Comparison of ENCODE assay signal across 21 mouse cellular contexts in genomic region chr17:6083323-6083890, GRCm38 (mm10). TPM values are rescaled to one million over a fixed set of nuclear protein-coding genes. Genes with fewer than 3 reads are reported as not detected.
DNase-seq lines count a peak whose midpoint lies in the region; ATAC-seq and TF ChIP-seq lines count a peak whose summit lies in the region.
"Had no signal": no experiment of that assay in that cellular context is flagged by ENCODE, and none has a peak within 500 bp of the region (broad histone marks: within the 10 kb centered on the region; RNA-seq: fewer than 3 reads in every experiment).

No protein-coding gene starts in this region.

- H3K36me3 ChIP-seq in intestine, postnatal 0 days (ENCODE audit: control insufficient read depth, insufficient read depth): peaks cover 25% of the 10 kb centered on the region
- 0 out of 2 replicates have a peak, but pooled peaks cover 7% of the 10 kb centered on the region for H3K36me3 ChIP-seq in intestine, embryonic 16.5 days (ENCODE audit: control insufficient read depth, insufficient read depth, low read length)

- no peak overlapping the region for H3K9ac ChIP-seq in intestine, postnatal 0 days (ENCODE audit: low read depth, low read length)
- H3K9ac ChIP-seq in intestine, embryonic 16.5 days (ENCODE audit: low read depth, low read length): no peak overlapping the region
- H3K9ac ChIP-seq: embryonic facial prominence, embryonic 13.5 days; hindbrain, embryonic 13.5 days had no signal

- H3K27ac ChIP-seq in intestine, postnatal 0 days (ENCODE audit: low read depth, low read length): 0 out of 2 replicates have a peak overlapping the region, but pooled peaks have one; percentile 35
- H3K27ac ChIP-seq in intestine, embryonic 16.5 days (ENCODE audit: low read length): no peak overlapping the region
- H3K27ac ChIP-seq in left cerebral cortex, adult 2 months: 0 out of 2 replicates have a peak overlapping the region, but pooled peaks have one; percentile 4
- H3K27ac ChIP-seq: embryonic facial prominence, embryonic 13.5 days; forebrain, embryonic 10.5 days; gastrocnemius, adult 2 months; heart, embryonic 10.5 days; hindbrain, embryonic 13.5 days had no signal

- no peak overlapping the region for H3K4me2 ChIP-seq in intestine, postnatal 0 days (replicated peaks; ENCODE audit: low read depth)
- no peak overlapping the region for H3K4me2 ChIP-seq in intestine, embryonic 16.5 days (ENCODE audit: low read depth, low read length)
- H3K4me2 ChIP-seq: embryonic facial prominence, embryonic 13.5 days; hindbrain, embryonic 13.5 days had no signal

- TF ChIP-seq CTCF in intestine, postnatal 0 days (IDR thresholded peaks at IDR 0.05; ENCODE audit: low read depth): no peak
- no peak for TF ChIP-seq CTCF in left cerebral cortex, adult 2 months (IDR thresholded peaks at IDR 0.05)

- intact Hi-C loops in left cerebral cortex, adult 2 months (cut with DNase I): no loop called here
- intact Hi-C loops in left cerebral cortex, postnatal 14 days (cut with DNase I): no loop called here
- intact Hi-C loops in gastrocnemius, postnatal 14 days (cut with DNase I; ENCODE audit: low total_unique reads): no loop called here

- no peaks in the 10 kb centered on the region for H3K27me3 ChIP-seq in intestine, postnatal 0 days (replicated peaks; ENCODE audit: control insufficient read depth, insufficient read depth, low read length)
- no peaks in the 10 kb centered on the region for H3K27me3 ChIP-seq in intestine, embryonic 16.5 days (replicated peaks; ENCODE audit: control insufficient read depth, insufficient read depth, low read length)
- H3K27me3 ChIP-seq: embryonic facial prominence, embryonic 13.5 days; hindbrain, embryonic 13.5 days had no signal

- 74% methylated on average over 5 of the region's 5 CpGs for WGBS in intestine, postnatal 0 days
- WGBS in intestine, embryonic 16.5 days: 91% methylated on average over 5 of the region's 5 CpGs

- no peak for ATAC-seq in intestine, postnatal 0 days
- no peak for ATAC-seq in intestine, embryonic 16.5 days

- H3K4me3 ChIP-seq in intestine, postnatal 0 days (ENCODE audit: low read depth, low read length): no peak overlapping the region
- no peak overlapping the region for H3K4me3 ChIP-seq in intestine, embryonic 16.5 days (ENCODE audit: low read length)
- H3K4me3 ChIP-seq in left cerebral cortex, adult 2 months: no peak overlapping the region
- H3K4me3 ChIP-seq: embryonic facial prominence, embryonic 13.5 days; forebrain, embryonic 10.5 days; gastrocnemius, adult 2 months; heart, embryonic 10.5 days; hindbrain, embryonic 13.5 days had no signal

- no peak for DNase-seq in left cerebral cortex, adult 2 months (ENCODE audit: extremely low spot score in 1 of 2, low spot score in 2 of 2)
- no peak for DNase-seq in left cerebral cortex, postnatal 14 days (ENCODE audit: low spot score in 2 of 2)
- peak; percentile 41 for DNase-seq in brain, adult 2 months (ENCODE audit: low read depth, low spot score)
- peak; percentile 75 for DNase-seq in gonadal fat pad, adult 2 months (ENCODE audit: low read depth)
- no peak for DNase-seq in gastrocnemius, postnatal 14 days
- no peak for DNase-seq in ovary, postnatal 36 days (ENCODE audit: low spot score)
- DNase-seq: adrenal gland, postnatal 10 days; cerebellum, adult 11-12 months; cerebellum, adult 9-10 months; cerebellum, postnatal 25 days; gastrocnemius, adult 2 months; gastrocnemius, postnatal 36 days; heart, adult 18-20 months; heart, postnatal 10 days; heart, postnatal 4 days had no signal

- no peaks in the 10 kb centered on the region for H3K9me3 ChIP-seq in intestine, postnatal 0 days (ENCODE audit: control insufficient read depth)
- H3K9me3 ChIP-seq in intestine, embryonic 16.5 days (ENCODE audit: control insufficient read depth, low read length): no peaks in the 10 kb centered on the region
- H3K9me3 ChIP-seq: embryonic facial prominence, embryonic 13.5 days; forebrain, embryonic 10.5 days; heart, embryonic 10.5 days; hindbrain, embryonic 13.5 days had no signal

- 0 out of 2 replicates have a peak, but pooled peaks cover 5% of the 10 kb centered on the region for H3K4me1 ChIP-seq in intestine, postnatal 0 days (replicated peaks; ENCODE audit: control insufficient read depth, insufficient read depth, low read length)
- H3K4me1 ChIP-seq in intestine, embryonic 16.5 days (ENCODE audit: control insufficient read depth, insufficient read depth, low read length): no peaks in the 10 kb centered on the region

RNA-seq across cellular contexts. Expression of gene Gtf2h5, which starts 3.8 kb away (rescaled TPM):
- polyA plus RNA-seq in intestine, postnatal 0 days (2015; fragmentation: Nextera tagmentation; extraction: Ambion mirVana): 145 and 157 TPM in 2 replicates
- 138 and 151 TPM in 2 replicates for polyA plus RNA-seq in intestine, embryonic 16.5 days (2015; fragmentation: Nextera tagmentation; extraction: Ambion mirVana)
- total RNA-seq in left cerebral cortex, adult 2 months (2021): 100 to 1,000 TPM; 103 to 106 TPM
- 100 to 1,000 TPM; 140 to 152 TPM for total RNA-seq in left cerebral cortex, postnatal 14 days (2021)
- 24.7 and 32.8 TPM in 2 replicates for polyA plus RNA-seq in gonadal fat pad, adult 2 months (2012; rRNA removed)
- total RNA-seq in gastrocnemius, postnatal 14 days (2021): 10 to 100 TPM; 55.5 to 61.0 TPM

RNA-seq across cellular contexts. Expression of gene Serac1, which starts 3.9 kb away (rescaled TPM):
- 2.5 and 2.7 TPM in 2 replicates for polyA plus RNA-seq in intestine, postnatal 0 days (2015; fragmentation: Nextera tagmentation; extraction: Ambion mirVana)
- polyA plus RNA-seq in intestine, embryonic 16.5 days (2015; fragmentation: Nextera tagmentation; extraction: Ambion mirVana): 3.9 and 4.6 TPM in 2 replicates
- 10 to 100 TPM; 17.5 to 17.7 TPM for total RNA-seq in left cerebral cortex, adult 2 months (2021)
- total RNA-seq in left cerebral cortex, postnatal 14 days (2021): 10 to 100 TPM; 15.5 to 16.3 TPM
- 4.8 and 6.2 TPM in 2 replicates for polyA plus RNA-seq in gonadal fat pad, adult 2 months (2012; rRNA removed)
- total RNA-seq in gastrocnemius, postnatal 14 days (2021): 1 to 10 TPM; 4.1 to 5.1 TPM

RNA-seq across cellular contexts. Expression of gene Tulp4, which starts 22.8 kb away (rescaled TPM):
- polyA plus RNA-seq in intestine, postnatal 0 days (2015; fragmentation: Nextera tagmentation; extraction: Ambion mirVana): 35.1 and 37.0 TPM in 2 replicates
- 60.1 and 79.1 TPM in 2 replicates for polyA plus RNA-seq in intestine, embryonic 16.5 days (2015; fragmentation: Nextera tagmentation; extraction: Ambion mirVana)
- 100 to 1,000 TPM; 342 to 345 TPM for total RNA-seq in left cerebral cortex, adult 2 months (2021)
- total RNA-seq in left cerebral cortex, postnatal 14 days (2021): 100 to 1,000 TPM; 236 to 261 TPM
- polyA plus RNA-seq in gonadal fat pad, adult 2 months (2012; rRNA removed): 45.0 and 50.2 TPM in 2 replicates
- total RNA-seq in gastrocnemius, postnatal 14 days (2021): 10 to 100 TPM; 90.0 to 98.1 TPM

Comparison
In these comparisons a context has a peak if more than half of its experiments do, and no peak if none do; other contexts are left out.
1. DNase-seq: peak in brain, adult 2 months (single experiment) and gonadal fat pad, adult 2 months (single experiment); none in left cerebral cortex, adult 2 months (0 of 2), left cerebral cortex, postnatal 14 days (0 of 2), gastrocnemius, postnatal 14 days (single experiment) and ovary, postnatal 36 days (single experiment).